Mouse (Mus musculus): ENCODE measurements around the gene Hoxd9.

DNA sequence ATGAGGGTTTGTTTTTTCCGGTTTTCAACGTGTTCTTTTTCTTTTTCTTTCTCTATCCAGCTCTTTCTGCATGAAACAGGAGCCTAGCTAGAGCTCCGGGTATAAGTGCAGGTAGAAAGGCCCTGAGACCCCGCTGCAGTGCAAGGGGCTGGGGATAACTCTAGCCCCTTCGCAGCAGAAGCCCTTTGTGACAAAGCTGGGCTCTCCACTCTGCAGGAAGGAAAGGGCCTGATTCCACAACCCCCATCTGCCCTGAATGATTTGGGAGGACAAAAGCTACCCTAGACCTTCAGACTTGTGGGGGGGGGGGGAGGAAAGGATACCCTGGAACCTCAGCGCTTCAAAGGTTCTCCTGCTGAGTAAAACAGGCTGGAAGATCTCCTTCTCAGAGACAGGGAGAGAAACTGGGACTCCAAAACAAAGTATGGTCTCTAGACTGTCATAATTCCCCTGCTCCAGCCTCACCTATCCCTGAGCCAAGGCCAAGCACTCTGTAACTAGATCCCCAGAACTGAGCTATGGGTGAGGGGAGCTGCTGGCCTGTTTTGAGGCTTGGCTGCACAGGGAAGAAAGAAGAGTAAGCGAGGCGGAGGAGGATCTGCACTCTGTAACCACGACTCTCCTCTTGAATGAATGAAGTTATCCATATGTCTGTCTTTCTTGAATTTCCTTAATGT is 21.0 kb upstream of the Hoxd9 start:
- TF ChIP-seq EP300 (IDR thresholded peaks at IDR 0.05; ENCODE audit: insufficient read depth, low read depth, low read length) (no peak), POLR2A (IDR thresholded peaks at IDR 0.05; ENCODE audit: insufficient read depth, low read length) (no peak)

Data from ES-Bruce4 (cell line).